Mouse (Mus musculus): ENCODE measurements at regions not wholly inside any gene's neighbourhood (a gene's known extent, or its start where the extent isn't known, plus 50 kb on each side); places are given as distances from the start of the nearest gene placed in this dataset.
"Not testable (repeated sequence)": the region's sequence is repeated elsewhere in the genome, so short reads cannot be mapped to it uniquely, and the experiment has no call there.

DNA sequence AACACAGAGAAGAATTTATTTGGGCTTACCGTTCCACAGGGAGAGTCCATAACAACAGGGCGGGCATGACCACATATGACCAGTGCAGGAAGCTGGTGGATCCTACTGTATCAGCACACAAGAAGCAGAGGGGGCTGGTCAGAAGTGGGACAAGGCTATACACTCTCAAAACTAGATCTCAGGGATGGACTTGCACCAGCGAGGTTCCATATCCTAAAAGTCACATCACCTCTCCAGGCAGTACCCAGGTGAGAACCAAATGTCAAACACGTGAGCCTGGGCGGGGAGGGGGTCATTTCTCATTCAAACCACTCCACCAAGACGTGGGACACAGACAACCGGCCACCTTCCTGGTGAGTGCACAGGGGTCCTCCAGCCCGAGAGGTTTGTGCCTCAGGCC, 167.9 kb downstream of the Basp1 start:
- DNase-seq (ENCODE audit: low spot score in 2 of 2): no peak

DNA sequence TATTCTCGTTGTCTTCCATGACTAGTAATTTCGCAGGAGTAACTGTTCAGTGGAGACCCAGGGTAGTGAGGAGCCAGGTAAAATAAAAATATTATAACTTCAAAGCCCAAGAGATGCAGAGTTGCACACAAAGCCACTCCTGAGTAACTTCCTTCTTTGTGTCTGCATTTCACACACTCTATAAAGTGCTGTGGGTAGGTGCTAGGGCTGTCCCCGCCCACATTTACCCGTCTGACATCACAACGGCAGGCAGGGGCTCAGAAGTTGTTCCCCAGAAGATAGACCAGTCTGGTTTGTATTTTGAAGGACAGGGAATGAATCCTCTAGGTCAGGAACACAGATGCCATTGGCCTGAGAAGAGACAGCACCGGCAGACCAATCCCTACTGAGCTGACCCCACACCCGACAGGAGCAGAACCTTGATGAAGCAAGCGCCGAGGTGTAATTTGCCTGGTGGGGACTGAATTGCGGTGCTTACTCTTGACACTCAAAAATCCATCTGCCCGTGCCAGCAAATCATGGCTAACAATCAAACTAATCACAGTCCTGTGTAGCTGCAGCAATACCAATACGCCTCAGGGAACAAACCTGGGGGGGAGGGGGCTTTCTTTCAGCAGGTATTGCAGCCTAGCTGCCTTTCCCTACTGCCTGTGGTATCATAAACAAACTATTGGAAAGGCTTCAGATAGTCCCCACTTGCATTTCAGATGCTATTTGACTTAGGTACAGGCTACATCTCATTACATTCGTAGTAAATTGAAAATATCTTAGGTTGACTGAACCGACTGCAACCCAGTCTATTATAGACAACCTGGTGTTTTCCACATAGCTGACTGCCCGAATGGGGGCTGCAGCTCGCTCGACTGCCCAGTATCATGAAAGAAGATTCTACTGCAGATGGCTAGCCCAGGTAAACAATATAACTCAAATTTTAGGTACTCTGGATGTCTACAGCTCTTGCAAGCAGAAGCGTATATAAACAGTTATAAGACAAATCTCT, 175.6 kb downstream of the Basp1 start:
- DNase-seq (ENCODE audit: low spot score in 2 of 2): no peak

DNA sequence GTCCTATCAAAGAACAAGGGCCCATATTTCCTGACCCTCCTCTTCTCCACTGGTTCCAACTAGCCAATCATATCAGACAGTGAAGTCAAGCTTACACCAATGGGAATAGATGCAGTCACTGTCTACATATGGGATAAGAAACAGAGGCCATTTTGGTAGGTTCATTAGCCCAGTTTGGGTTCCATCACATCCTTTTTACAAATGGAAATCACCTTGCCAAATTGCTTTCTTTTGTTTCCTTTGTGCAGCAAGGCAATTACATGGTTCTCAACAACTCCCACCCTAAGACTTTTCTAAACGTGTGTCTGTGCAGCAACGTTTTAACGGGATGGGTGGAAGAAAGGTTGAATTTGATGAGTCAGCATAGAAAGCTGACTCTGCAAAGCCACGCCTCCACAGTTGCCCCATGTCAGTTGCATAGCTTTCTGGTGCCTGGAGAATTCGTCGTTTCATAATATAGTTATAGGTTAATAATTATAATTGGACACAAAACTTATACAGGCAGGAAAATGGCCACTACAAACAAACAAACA, 177.3 kb downstream of the Basp1 start:
- DNase-seq (ENCODE audit: low spot score in 2 of 2): no peak

- no peak for DNase-seq (ENCODE audit: low spot score in 2 of 2)
These were observed 179.4 kb downstream of the Basp1 start for GRCm38 (mm10) chr15:25234064-25234700.

GRCm38 (mm10) chr15:25230213-25230612, 183.4 kb downstream of the Basp1 start:
- DNase-seq (ENCODE audit: low spot score in 2 of 2): no peak

DNA sequence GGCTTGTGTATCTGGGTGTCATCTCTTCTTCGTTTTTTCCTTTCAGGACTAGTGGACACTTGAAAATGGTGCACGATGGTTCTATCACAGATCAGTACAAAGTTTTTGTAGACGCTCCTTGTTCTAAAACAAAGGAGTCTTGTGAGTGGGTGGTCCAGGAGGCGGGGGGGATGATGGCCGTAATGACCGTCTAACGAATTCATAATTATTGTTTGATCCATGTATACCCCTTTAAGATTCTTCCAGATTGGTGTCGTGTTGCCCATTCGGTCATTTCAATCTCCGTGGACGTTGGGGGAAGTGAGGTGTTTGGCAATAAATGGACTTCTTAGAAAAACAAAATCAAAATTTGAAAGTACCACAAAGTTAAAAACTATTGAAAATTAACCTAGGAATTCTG, 183.8 kb downstream of the Basp1 start:
- no peak for DNase-seq (ENCODE audit: low spot score in 2 of 2)

DNA sequence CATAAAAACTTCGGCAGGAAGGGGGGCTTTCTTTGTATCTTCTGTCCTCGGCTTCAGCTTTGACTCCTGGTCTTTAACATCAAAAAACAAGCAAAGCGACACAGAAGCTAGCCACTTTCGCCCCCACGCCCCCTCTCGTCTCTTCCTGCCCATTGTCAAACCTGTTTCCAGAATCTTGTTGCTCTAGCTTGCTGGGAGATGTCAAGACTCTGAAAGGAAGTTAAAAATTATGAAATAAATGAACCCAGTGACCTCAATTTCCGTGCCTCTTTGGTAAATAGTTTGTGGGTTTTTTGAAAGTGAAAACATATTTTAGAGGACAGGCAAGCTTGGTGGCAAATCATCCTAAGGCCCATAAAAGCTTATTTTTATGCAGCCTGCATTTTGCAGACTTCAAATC, 186.1 kb downstream of the Basp1 start:
- DNase-seq (ENCODE audit: low spot score in 2 of 2): peak in 1 of 2 experiments; percentile 12

GRCm38 (mm10) chr15:25225936-25226335, 187.6 kb downstream of the Basp1 start:
- DNase-seq (ENCODE audit: low spot score in 2 of 2): no peak

DNA sequence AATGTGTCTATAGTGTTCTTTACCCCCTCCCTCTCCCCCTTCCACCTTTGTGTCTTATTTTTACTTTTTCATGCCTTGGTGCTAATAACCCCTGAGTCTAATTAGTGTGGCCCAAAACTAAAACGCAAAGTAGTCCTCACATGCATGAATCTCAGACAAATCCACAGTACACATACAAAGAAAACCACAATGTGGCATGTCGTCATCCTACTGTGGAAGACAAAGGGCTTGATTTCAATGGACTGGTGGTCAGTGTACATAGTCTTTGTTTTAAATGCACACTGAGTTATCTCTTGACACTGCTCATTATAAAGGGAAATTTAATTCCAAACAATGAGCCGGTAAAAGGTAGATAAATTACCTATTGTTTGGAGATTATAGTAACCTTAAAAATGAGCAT, 188.1 kb downstream of the Basp1 start:
- DNase-seq (ENCODE audit: low spot score in 2 of 2): no peak

DNA sequence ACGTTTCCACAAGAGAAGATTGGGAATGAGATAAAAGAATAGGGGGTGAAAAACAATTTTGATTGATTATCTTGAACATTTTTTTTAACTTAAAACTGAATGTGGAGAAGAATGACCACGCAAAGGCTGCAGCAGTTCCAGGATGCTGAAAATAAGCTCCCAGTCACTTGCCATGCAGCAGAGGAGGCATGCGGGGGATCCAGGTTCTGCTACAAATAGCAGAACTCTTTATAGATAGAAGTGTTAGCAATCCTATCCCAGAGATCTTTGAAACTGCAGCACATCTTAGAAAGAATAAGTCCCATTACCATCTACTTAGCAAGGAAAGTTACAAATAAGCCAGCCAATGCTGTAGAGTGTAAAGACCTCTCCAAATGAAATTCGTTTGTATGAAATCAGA, 191.8 kb downstream of the Basp1 start:
- DNase-seq (ENCODE audit: low spot score in 2 of 2): no peak

- no peak for DNase-seq (ENCODE audit: low spot score in 2 of 2)
These were observed 197.2 kb downstream of the Basp1 start for GRCm38 (mm10) chr15:25216375-25216774.

DNA sequence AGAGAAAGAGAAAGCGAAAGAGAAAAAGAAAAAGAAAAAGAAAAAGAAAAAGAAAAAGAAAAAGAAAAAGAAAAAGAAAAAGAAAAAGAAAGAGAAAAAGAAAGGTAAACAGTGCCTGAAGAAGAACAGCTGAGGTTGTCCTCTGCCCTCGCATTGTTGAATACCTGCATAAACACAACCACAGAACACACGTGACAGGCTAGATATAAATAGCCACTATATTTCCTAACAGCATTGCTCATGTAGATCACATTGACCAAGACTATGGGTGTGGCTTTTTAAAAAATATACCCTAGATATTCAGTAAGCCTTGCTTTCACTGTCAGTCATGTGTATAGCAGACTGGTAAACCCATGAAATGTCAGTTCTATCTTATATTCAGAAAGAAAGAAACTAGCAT, 211.5 kb downstream of the Basp1 start:
- no peak for DNase-seq (ENCODE audit: low spot score in 2 of 2)

DNA sequence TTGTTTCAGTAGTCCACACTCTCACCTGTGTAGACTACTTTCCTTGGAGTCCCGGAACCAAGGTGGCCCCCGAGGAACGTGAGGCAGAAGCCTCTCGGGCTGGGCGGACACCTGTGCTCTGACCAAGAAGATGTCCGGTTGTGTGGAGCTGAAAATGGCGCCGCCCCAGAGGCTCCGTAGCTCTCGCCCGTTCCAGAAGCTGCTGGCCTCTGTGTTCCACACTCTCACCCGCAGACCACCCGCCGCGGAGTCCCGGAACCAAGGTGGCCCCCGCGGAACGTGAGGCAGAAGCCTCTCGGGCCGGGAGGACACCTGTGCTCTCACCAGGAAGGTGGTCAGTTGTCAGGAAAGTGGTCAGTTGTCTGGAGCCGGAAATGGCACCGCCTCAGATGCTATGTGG, 213.3 kb downstream of the Basp1 start:
- DNase-seq (ENCODE audit: low spot score in 2 of 2): not testable (repeated sequence)

GRCm38 (mm10) chr15:25187881-25188326, 225.7 kb downstream of the Basp1 start:
- DNase-seq (ENCODE audit: low spot score in 2 of 2): no peak

DNA sequence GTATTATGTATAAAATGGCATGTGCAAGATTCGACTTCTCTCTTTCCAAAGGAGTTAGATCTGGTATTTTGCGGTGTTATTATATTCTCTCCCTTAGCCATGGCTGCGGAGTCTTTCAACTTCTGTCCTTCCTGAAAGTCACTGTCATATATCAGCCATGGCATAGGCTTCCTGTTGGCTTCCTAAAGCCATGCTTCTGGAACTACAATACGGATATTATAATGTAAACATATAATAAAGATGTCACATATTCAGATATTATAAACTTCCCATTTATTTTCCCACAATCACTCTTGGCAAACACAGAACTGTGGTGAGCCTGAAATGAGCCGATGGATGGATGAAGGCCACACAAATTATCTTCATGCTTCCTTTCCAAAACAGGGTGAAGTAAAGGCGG, 240.8 kb downstream of the Basp1 start:
- DNase-seq (ENCODE audit: low spot score in 2 of 2): no peak

DNA sequence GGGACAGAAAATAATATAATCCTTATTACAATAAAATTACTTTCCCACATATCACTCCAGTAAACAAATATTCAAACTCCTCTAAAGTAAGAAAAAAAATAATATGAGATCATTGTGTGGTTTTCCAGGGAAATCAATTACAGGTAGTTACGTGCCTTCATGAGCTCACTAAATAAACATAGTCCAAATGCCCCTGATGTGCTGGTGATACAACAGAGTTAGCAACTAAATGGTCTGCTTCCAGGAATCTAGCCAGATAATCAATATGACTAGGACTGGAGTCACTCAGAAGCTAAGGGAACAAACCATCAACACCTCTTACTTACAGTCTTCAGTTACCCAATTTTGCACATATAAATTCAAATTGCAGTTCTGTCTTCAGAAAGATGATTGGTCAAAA, 267.2 kb downstream of the Basp1 start:
- DNase-seq (ENCODE audit: low spot score in 2 of 2): no peak

DNA sequence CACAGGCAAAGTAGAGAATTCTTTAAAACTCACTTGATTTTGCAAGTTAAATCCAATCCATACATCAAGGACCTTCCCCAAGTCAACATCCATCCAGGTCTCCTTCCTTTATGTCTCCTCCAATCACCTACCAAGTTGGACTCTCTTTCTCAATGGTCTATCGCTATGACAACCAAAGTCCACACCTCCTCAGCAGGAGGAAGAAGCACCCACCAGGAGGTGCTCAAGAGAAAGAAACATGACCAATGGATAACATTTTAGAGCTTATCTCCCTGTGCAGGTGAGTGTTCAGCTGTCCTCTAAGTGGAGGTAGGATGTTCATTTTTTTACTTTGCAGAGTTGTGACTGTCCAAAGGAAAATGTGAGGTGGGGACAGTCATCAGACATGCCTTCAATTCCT, 269.3 kb downstream of the Basp1 start:
- DNase-seq (ENCODE audit: low spot score in 2 of 2): peak in 1 of 2 experiments; percentile 3

DNA sequence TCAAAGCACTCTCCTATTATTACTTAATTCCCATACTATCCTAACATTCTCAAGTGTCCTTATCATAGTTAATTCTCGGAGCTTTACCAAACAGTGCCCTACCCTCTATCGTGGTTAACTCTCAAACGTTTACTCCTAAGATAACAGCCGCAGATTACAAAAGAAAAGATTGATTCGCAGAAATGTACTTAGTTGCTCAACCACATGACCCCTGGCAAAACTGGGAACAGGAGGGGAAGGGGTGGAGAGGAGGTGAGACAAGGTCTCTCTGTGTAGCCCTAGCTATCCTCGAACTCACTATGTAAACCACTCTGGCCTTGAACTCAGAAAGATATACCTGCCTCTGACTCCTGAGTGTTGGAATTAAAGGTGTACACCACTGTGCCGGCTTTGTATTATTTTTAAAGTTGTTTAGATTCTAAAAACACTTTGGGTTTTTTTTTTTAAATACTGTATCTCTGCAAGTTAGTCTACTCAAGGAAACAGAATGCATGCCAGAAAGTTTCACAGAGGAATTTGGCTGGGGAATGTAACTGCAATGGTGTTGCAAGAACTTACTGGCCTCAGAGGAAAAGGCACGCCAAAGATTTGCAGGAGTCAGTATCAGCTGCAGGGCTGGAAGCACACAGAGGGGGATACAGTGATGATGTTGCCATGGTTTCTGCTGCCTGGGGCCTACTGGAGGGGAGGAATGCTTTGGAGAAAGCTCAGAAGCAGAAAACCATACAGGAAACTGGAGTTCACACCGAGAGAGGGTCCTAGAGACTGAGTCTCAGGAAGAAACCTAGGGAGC, 273.0 kb downstream of the Basp1 start:
- DNase-seq (ENCODE audit: low spot score in 2 of 2): no peak

GRCm38 (mm10) chr15:25137091-25137490, 276.5 kb downstream of the Basp1 start:
- no peak for DNase-seq (ENCODE audit: low spot score in 2 of 2)

GRCm38 (mm10) chr15:25135471-25136262, 277.9 kb downstream of the Basp1 start:
- no peak for DNase-seq (ENCODE audit: low spot score in 2 of 2)

DNA sequence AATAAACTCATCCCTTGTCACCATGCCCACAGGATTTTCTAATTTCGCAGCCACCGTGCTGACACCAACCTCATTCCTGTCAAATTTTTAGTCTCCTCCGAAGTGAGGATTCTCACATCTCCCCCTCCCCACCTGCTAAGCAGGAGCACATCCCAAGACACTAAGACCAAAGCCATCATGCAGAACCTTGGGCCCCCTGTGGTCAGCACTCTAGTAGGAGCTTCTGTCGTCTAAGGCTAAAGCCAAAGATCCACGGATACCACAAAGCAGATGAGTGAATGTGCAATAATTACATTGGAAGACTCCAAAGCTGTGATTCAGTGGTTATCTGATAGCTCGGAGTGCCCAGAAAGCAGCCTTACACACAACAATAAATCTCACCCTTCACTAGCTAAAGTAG, 283.5 kb downstream of the Basp1 start:
- DNase-seq (ENCODE audit: low spot score in 2 of 2): no peak
